Mouse (Mus musculus): ENCODE measurements at regions not wholly inside any gene's neighbourhood (a gene's known extent, or its start where the extent isn't known, plus 50 kb on each side); places are given as distances from the start of the nearest gene placed in this dataset.

- TF ChIP-seq CTCF (IDR thresholded peaks at IDR 0.05; ENCODE audit: low read depth, low read length) (no peak), POLR2A (IDR thresholded peaks at IDR 0.05; ENCODE audit: insufficient read depth, low read length) (no peak), EP300 (IDR thresholded peaks at IDR 0.05; ENCODE audit: insufficient read depth, low read depth, low read length) (no peak)
Measured at GRCm38 (mm10) chr10:23450997-23451396, 100.4 kb upstream of the Eya4 start.

All from ES-Bruce4 (cell line).